Mouse (Mus musculus): ENCODE results near the gene Zfyve27. TPM values are rescaled to one million over a fixed set of nuclear protein-coding genes. Genes with fewer than 3 reads are reported as not detected.

Zfyve27 gene
- polyA plus RNA-seq, 1 experiment from 2014 or later, result 19.5 TPM

GRCm38 (mm10) chr19:42146276-42147010 is 17.3 kb upstream of the Zfyve27 start:
- Histone ChIP-seq H3K36me3 (ENCODE audit: control insufficient read depth, insufficient read depth, low read length) (no peaks in the 10 kb centered on the region), H3K27me3 (replicated peaks; ENCODE audit: control insufficient read depth, insufficient read depth, low read length) (peaks cover 8% of the 10 kb centered on the region), H3K4me1 (ENCODE audit: control insufficient read depth, insufficient read depth, low read length) (0 out of 2 replicates have a peak, but pooled peaks cover 8% of the 10 kb centered on the region), H3K4me2 (ENCODE audit: low read length) (0 out of 2 replicates have a peak overlapping the region, but pooled peaks have one; percentile 73), H3K9ac (ENCODE audit: low read length) (no peak overlapping the region), H3K9me3 (replicated peaks; ENCODE audit: control insufficient read depth, low read length) (no peaks in the 10 kb centered on the region), H3K4me3 (ENCODE audit: low read depth, low read length) (no peak overlapping the region), H3K27ac (ENCODE audit: low read depth, low read length) (no peak overlapping the region)
- DNase-seq (ENCODE audit: low spot score) (no peak), ATAC-seq (no peak)
- WGBS, result 89% methylated on average over 9 of the region's 9 CpGs

DNA sequence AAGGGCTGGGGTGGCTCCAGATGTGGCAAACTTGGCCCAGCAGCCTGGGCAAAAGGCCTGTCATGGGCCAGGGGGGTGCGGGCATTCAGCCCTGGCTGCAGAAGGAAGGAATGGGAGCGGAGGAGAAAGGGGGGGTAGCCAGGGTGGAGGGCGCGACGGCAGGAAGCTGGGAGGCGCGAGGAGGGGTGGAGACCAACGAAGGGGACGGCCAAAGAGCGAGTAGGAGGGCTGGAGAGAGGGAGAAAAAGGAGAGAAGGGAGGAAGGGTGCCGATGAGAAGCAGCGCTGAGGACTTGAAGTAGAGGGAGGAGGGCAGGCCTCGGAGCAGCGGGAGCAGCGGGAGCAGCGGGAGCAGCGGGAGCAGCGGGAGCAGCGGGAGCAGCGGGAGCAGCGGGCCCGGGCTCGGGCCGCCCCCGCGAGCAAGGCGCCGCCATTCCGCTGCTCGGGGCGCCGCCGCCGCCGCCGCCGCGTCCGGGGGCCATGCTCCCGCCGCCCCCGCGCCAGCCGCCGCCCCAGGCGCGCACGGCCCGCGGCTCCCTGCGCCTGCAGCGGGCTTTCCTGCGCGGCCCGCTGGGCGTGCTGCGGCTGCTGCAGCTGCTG is 16.5 kb upstream of the Zfyve27 start, which contains the start of gene Marveld1:
Gene Marveld1, plus strand, starts transcription at position 231 of the 599 bp plus-strand sequence.
- Histone ChIP-seq H3K36me3 (ENCODE audit: control insufficient read depth, insufficient read depth, low read length) (no peaks in the 10 kb centered on the region), H3K4me1 (ENCODE audit: control insufficient read depth, insufficient read depth, low read length) (0 out of 2 replicates have a peak, but pooled peaks cover 8% of the 10 kb centered on the region), H3K9me3 (replicated peaks; ENCODE audit: control insufficient read depth, low read length) (no peaks in the 10 kb centered on the region), H3K27ac (ENCODE audit: low read depth, low read length) (0 out of 2 replicates have a peak within 1 kb of the TSS, but pooled peaks have one; percentile 21), H3K4me3 (ENCODE audit: low read depth, low read length) (peak within 1 kb of the TSS; percentile 53), H3K9ac (ENCODE audit: low read length) (peak within 1 kb of the TSS; percentile 70), H3K4me2 (ENCODE audit: low read length) (peak within 1 kb of the TSS; percentile 73), H3K27me3 (replicated peaks; ENCODE audit: control insufficient read depth, insufficient read depth, low read length) (peaks cover 8% of the 10 kb centered on the region)
- peak; percentile 35 for DNase-seq (ENCODE audit: low spot score)
- under 1% methylated on average over 21 of the region's 57 CpGs for WGBS
- ATAC-seq, result peak; percentile 54; the same call in 1 of the 2 replicates

DNA sequence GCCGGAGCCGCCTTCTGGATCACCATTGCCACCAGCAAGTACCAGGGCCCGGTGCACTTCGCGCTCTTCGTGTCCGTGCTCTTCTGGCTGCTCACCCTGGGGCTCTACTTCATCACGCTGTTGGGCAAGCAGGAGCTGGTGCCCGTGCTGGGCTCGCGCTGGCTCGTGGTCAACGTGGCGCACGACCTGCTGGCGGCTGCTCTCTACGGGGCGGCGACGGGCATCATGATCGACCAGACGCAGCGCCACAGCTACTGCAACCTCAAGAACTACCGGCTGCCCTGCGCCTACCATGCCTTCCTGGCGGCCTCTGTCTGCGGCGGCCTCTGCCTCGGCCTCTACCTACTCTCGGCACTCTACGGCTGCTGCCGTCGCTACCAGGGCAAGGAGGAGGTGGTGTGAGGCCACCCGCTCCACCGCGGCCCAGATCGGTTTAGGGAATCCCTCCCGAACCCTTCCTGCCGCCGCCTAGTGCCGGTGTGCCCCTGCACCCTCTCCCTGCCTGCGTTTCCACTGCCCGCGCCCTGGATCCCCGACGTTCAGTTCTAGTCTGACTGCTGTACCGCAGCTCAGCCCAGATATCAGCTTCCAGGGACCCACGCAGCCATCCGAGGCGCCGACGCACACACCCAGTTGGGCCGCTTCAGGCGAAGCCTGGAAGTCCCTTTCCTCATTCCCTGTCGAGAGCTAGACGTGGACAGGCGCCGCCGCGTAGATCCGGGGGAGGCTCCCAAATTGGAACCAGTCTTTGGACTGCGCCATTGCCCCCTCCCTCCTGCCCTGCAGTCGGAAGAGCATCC is 15.8 kb upstream of the Zfyve27 start:
- WGBS, result under 1% methylated on average over 63 of the region's 63 CpGs
- Histone ChIP-seq H3K36me3 (ENCODE audit: control insufficient read depth, insufficient read depth, low read length) (no peaks in the 10 kb centered on the region), H3K9me3 (replicated peaks; ENCODE audit: control insufficient read depth, low read length) (no peaks in the 10 kb centered on the region), H3K4me2 (ENCODE audit: low read length) (peak overlapping the region; percentile 73), H3K4me3 (ENCODE audit: low read depth, low read length) (peak overlapping the region; percentile 53), H3K4me1 (ENCODE audit: control insufficient read depth, insufficient read depth, low read length) (0 out of 2 replicates have a peak, but pooled peaks cover 8% of the 10 kb centered on the region), H3K27ac (ENCODE audit: low read depth, low read length) (0 out of 2 replicates have a peak overlapping the region, but pooled peaks have one; percentile 21), H3K27me3 (replicated peaks; ENCODE audit: control insufficient read depth, insufficient read depth, low read length) (peaks cover 8% of the 10 kb centered on the region), H3K9ac (ENCODE audit: low read length) (peak overlapping the region; percentile 70)
- DNase-seq (ENCODE audit: low spot score) (peak; percentile 32), ATAC-seq (peak; percentile 49)

GRCm38 (mm10) chr19:42148569-42148860 is 15.2 kb upstream of the Zfyve27 start:
- DNase-seq (ENCODE audit: low spot score), result no peak
- Histone ChIP-seq H3K36me3 (ENCODE audit: control insufficient read depth, insufficient read depth, low read length) (no peaks in the 10 kb centered on the region), H3K4me2 (ENCODE audit: low read length) (peak overlapping the region; percentile 73), H3K9me3 (replicated peaks; ENCODE audit: control insufficient read depth, low read length) (no peaks in the 10 kb centered on the region), H3K27me3 (replicated peaks; ENCODE audit: control insufficient read depth, insufficient read depth, low read length) (peaks cover 8% of the 10 kb centered on the region), H3K4me1 (ENCODE audit: control insufficient read depth, insufficient read depth, low read length) (0 out of 2 replicates have a peak, but pooled peaks cover 8% of the 10 kb centered on the region), H3K9ac (ENCODE audit: low read length) (peak overlapping the region; percentile 70), H3K4me3 (ENCODE audit: low read depth, low read length) (peak overlapping the region; percentile 53), H3K27ac (ENCODE audit: low read depth, low read length) (no peak overlapping the region)
- ATAC-seq, result no peak
- WGBS, result 35% methylated on average over 7 of the region's 7 CpGs

- Histone ChIP-seq H3K9ac (ENCODE audit: low read length) (no peak overlapping the region), H3K27me3 (replicated peaks; ENCODE audit: control insufficient read depth, insufficient read depth, low read length) (peaks cover 7% of the 10 kb centered on the region)
- DNase-seq (ENCODE audit: low spot score), result peak; percentile 88
Observed at GRCm38 (mm10) chr19:42151990-42152389, 11.8 kb upstream of the Zfyve27 start.

DNA sequence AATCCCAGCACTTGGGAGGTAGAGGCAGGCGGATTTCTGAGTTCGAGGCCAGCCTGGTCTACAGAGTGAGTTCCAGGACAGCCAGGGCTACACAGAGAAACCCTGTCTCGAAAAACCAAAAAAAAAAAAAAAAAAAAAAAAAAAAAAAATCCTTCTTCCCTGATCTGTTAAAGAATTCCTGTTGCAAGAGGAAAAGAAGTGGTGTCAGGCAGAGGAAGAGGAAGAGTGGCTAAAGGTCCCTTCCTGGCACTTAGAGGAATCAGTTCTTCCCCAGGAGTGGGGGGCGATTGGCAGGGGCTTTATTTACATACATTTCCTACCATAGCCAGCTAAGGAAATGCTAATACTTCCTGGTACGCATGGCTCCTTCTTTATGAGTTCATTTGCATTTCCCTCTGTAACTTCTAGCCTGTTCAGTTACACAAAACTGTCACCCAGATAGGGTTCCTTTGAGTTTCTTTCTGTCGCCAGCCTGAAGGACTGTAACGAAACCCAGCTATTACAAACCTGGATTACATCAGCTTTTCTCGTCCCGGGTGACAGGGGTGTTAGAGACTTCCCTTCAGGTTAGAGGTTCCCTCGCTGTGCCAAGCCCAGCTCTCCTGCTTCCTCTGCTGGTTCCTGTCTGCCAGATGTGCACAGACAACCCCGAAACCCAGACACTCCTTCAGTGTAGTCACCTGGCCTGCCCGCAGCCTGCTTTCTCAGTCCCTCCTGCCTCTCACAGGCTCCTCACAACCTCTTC is 6.1 kb upstream of the Zfyve27 start:
- Histone ChIP-seq H3K27me3 (replicated peaks; ENCODE audit: control insufficient read depth, insufficient read depth, low read length) (no peaks in the 10 kb centered on the region), H3K9me3 (replicated peaks; ENCODE audit: control insufficient read depth, low read length) (no peaks in the 10 kb centered on the region), H3K4me1 (ENCODE audit: control insufficient read depth, insufficient read depth, low read length) (no peaks in the 10 kb centered on the region), H3K27ac (ENCODE audit: low read depth, low read length) (no peak overlapping the region), H3K4me3 (ENCODE audit: low read depth, low read length) (no peak overlapping the region), H3K4me2 (ENCODE audit: low read length) (no peak overlapping the region), H3K36me3 (ENCODE audit: control insufficient read depth, insufficient read depth, low read length) (no peaks in the 10 kb centered on the region), H3K9ac (ENCODE audit: low read length) (no peak overlapping the region)
- DNase-seq (ENCODE audit: low spot score) (no peak), ATAC-seq (no peak)
- 68% methylated on average over 12 of the region's 12 CpGs for WGBS

More at GRCm38 (mm10) chr19:42151990-42152389, 11.8 kb upstream of the Zfyve27 start:
- H3K4me2 ChIP-seq (ENCODE audit: low read length), result no peak overlapping the region
- H3K27ac ChIP-seq (ENCODE audit: low read depth, low read length), result no peak overlapping the region
- H3K36me3 ChIP-seq (ENCODE audit: control insufficient read depth, insufficient read depth, low read length), result no peaks in the 10 kb centered on the region
- no peak overlapping the region for H3K4me3 ChIP-seq (ENCODE audit: low read depth, low read length)
- H3K4me1 ChIP-seq (ENCODE audit: control insufficient read depth, insufficient read depth, low read length), result 0 out of 2 replicates have a peak, but pooled peaks cover 8% of the 10 kb centered on the region
- peak; percentile 53 for ATAC-seq
- no peaks in the 10 kb centered on the region for H3K9me3 ChIP-seq (replicated peaks; ENCODE audit: control insufficient read depth, low read length)
- 2% methylated on average over 6 of the region's 6 CpGs for WGBS

DNA sequence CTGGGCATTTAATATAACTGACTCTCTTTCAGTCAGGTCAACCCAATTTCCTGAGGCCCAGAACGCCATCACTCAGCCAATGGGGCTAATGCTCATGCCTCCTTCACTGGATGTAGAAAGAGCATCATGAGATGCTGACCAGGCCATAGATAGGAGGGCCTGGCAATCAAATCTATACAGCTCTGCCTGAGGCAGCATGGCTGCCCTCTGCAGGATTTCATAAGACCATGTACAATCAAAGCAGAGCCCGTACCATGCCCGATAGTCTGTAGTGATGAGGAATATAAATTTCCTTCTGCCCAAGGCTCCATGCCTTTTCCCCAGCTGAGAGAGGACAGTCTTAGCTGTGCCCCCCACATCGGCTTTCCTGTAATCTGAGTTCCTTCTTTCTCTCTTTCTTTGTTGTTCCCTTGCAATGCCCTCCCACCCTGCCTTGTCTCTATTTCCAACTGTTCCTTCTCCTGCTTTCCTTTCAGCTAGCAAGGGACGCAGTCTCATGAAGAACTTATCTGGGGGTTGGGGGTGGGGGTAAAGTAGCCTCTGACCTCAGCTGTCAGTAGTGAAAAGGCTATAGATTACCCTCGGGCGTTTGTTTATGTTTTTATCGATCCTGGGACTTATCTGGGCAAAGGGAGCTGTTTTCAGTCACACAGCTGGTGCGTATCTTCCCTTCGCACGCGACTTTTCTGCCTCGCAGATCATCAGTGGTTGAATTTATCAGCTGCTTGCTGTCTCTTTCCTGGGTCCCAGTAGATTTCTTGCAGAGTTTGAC is 5.3 kb upstream of the Zfyve27 start:
- no peak overlapping the region for H3K4me2 ChIP-seq (ENCODE audit: low read length)
- ATAC-seq (no peak), DNase-seq (ENCODE audit: low spot score) (no peak)
- no peak overlapping the region for H3K4me3 ChIP-seq (ENCODE audit: low read depth, low read length)
- no peak overlapping the region for H3K27ac ChIP-seq (ENCODE audit: low read depth, low read length)
- no peaks in the 10 kb centered on the region for H3K36me3 ChIP-seq (ENCODE audit: control insufficient read depth, insufficient read depth, low read length)
- no peaks in the 10 kb centered on the region for H3K9me3 ChIP-seq (replicated peaks; ENCODE audit: control insufficient read depth, low read length)
- no peaks in the 10 kb centered on the region for H3K27me3 ChIP-seq (replicated peaks; ENCODE audit: control insufficient read depth, insufficient read depth, low read length)
- H3K9ac ChIP-seq (ENCODE audit: low read length), result no peak overlapping the region
- 78% methylated on average over 13 of the region's 13 CpGs for whole genome bisulfite sequencing
- no peaks in the 10 kb centered on the region for H3K4me1 ChIP-seq (ENCODE audit: control insufficient read depth, insufficient read depth, low read length)

GRCm38 (mm10) chr19:42164188-42164587 is 437 bp downstream of the Zfyve27 start:
- Histone ChIP-seq H3K36me3 (ENCODE audit: control insufficient read depth, insufficient read depth, low read length) (no peaks in the 10 kb centered on the region), H3K4me2 (ENCODE audit: low read length) (no peak overlapping the region), H3K27me3 (replicated peaks; ENCODE audit: control insufficient read depth, insufficient read depth, low read length) (peaks cover 4% of the 10 kb centered on the region; the same call in 1 of the 2 replicates), H3K9me3 (replicated peaks; ENCODE audit: control insufficient read depth, low read length) (no peaks in the 10 kb centered on the region), H3K4me1 (ENCODE audit: control insufficient read depth, insufficient read depth, low read length) (peaks cover 3% of the 10 kb centered on the region; the same call in 1 of the 2 replicates), H3K9ac (ENCODE audit: low read length) (no peak overlapping the region), H3K27ac (ENCODE audit: low read depth, low read length) (no peak overlapping the region), H3K4me3 (ENCODE audit: low read depth, low read length) (no peak overlapping the region)
- DNase-seq (ENCODE audit: low spot score) (no peak), ATAC-seq (no peak)
- WGBS, result 15% methylated on average over 7 of the region's 7 CpGs
